Comparison of ENCODE assay signal across 8 mouse cellular contexts in the genomic region with DNA sequence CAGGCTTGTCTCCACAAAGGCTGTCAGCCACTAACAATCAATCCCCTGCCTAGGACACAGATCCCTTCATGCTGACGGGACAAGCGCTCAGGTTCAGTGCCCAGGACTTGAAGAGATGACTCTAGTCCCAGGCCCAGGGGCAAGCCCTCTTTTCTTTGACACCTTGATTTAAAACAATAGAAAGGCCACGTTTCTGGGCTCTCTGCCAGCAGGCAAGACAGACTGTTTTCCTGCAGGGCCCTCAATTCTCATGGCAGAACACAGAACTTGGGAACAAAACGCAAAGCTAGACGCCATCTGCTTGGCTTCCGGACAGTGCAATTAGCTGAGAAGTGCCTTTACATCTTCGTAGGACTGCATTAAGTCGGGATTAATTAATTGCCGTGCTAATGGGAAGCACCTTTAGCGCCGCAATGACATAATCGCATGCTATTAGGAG. TPM values are rescaled to one million over a fixed set of nuclear protein-coding genes. Genes with fewer than 3 reads are reported as not detected.
DNase-seq lines count a peak whose midpoint lies in the region; ATAC-seq lines count a peak whose summit lies in the region.

No protein-coding gene starts in this region.

- peak overlapping the region; percentile 58 for H3K27ac ChIP-seq in heart, embryonic 15.5 days

- no peak overlapping the region for H3K9ac ChIP-seq in heart, embryonic 15.5 days

- peaks cover 58% of the 10 kb centered on the region for H3K4me1 ChIP-seq in heart, embryonic 15.5 days (replicated peaks)

- no peak overlapping the region for H3K4me3 ChIP-seq in heart, embryonic 15.5 days

- no peak overlapping the region for H3K4me2 ChIP-seq in heart, embryonic 15.5 days

- ATAC-seq in heart, embryonic 15.5 days (replicated peaks; ENCODE audit: insufficient number of reproducible peaks, insufficient read depth, low FRiP score, low read depth) = no peak

- peak; percentile 50 to 74 for DNase-seq in adrenal gland, adult (ENCODE audit: inconsistent age in 2 of 2, low spot score in 1 of 2)
- no peak for DNase-seq in adrenal gland, adult 18-20 months (ENCODE audit: low spot score in 2 of 2)
- DNase-seq in cerebellum, adult 9-10 months = peak; percentile 72
- DNase-seq in kidney, postnatal 36 days = peak; percentile 78 to 84
- DNase-seq in embryo, embryonic 11 days = no peak
- no peak for DNase-seq in layer of hippocampus, adult 9-10 months (ENCODE audit: low spot score)
- no peak for DNase-seq in urinary bladder, adult 2 months (ENCODE audit: low spot score)

- no peaks in the 10 kb centered on the region for H3K9me3 ChIP-seq in heart, embryonic 15.5 days (replicated peaks)

- WGBS in heart, embryonic 15.5 days = 55% methylated on average over 12 of the region's 12 CpGs

- 0 out of 2 replicates have a peak, but pooled peaks cover 8% of the 10 kb centered on the region for H3K36me3 ChIP-seq in heart, embryonic 15.5 days

- H3K27me3 ChIP-seq in heart, embryonic 15.5 days = no peaks in the 10 kb centered on the region

RNA-seq across cellular contexts. Expression of a gene that starts 28.4 kb away (rescaled TPM):
- 10 to 100 TPM; 25.7 to 30.1 TPM for total RNA-seq in adrenal gland, adult 18-20 months (2021)
- 31.7 and 33.5 TPM in 2 replicates for polyA plus RNA-seq in heart, embryonic 15.5 days (2015; fragmentation: Nextera tagmentation; extraction: Ambion mirVana)
- 21.6 and 22.7 TPM in 2 replicates for polyA plus RNA-seq in urinary bladder, adult 2 months (2012; rRNA removed)

Comparison
In these comparisons a context has a peak if more than half of its experiments do, and no peak if none do; other contexts are left out.
1. DNase-seq: peak in adrenal gland, adult (2 of 2), cerebellum, adult 9-10 months (single experiment) and kidney, postnatal 36 days (2 of 2); none in adrenal gland, adult 18-20 months (0 of 2), embryo, embryonic 11 days (single experiment), layer of hippocampus, adult 9-10 months (single experiment) and urinary bladder, adult 2 months (single experiment).